Mouse (Mus musculus) heart, adult 2 months (tissue): ENCODE measurements at regions not wholly inside any gene's neighbourhood (a gene's known extent, or its start where the extent isn't known, plus 50 kb on each side); places are given as distances from the start of the nearest gene placed in this dataset.

Experiments
- DNase-seq, 2 experiments: peaks; one replicate each; pipeline ENCODE4 v3.0.0; 2021
- H3K27ac ChIP-seq: fragments of 200-600 bp; 2 replicates; pipeline ENCODE4 v1.8.1; 2022
- H3K27me3 ChIP-seq: fragments of 200-500 bp; 2 replicates; pipeline ENCODE4 v1.6.1; 2012; ENCODE audit warnings: mild to moderate bottlenecking, low read length, inconsistent platforms, mixed read lengths; ENCODE audit not compliant: control insufficient read depth, insufficient read depth
- H3K36me3 ChIP-seq: fragments of 200-500 bp; 2 replicates; pipeline ENCODE4 v1.6.1; 2012; ENCODE audit warnings: low read length, inconsistent platforms; ENCODE audit not compliant: control insufficient read depth, insufficient read depth
- H3K4me1 ChIP-seq: fragments of 200-500 bp; 2 replicates; pipeline ENCODE4 v1.6.1; 2011; ENCODE audit warnings: low read length; ENCODE audit not compliant: control insufficient read depth, insufficient read depth
- H3K4me3 ChIP-seq: fragments of 200-600 bp; 2 replicates; pipeline ENCODE4 v1.8.1; 2022
- H3K79me2 ChIP-seq: fragments of 200-500 bp; replicated peaks from 2 replicates; pipeline ENCODE4 v1.6.1; 2012; ENCODE audit warnings: mild to moderate bottlenecking, inconsistent platforms, low read length, moderate library complexity, mixed read lengths; ENCODE audit not compliant: control insufficient read depth, insufficient read depth
- H3K9ac ChIP-seq: fragments of 200-500 bp; 2 replicates; pipeline ENCODE4 v1.6.1; 2012; ENCODE audit warnings: low read depth, mild to moderate bottlenecking, control low read depth, inconsistent platforms, low read length, mixed read lengths
- CTCF ChIP-seq: fragments of 200-600 bp; IDR thresholded peaks from 2 replicates; pipeline ENCODE4 v1.8.1; 2022; ENCODE audit warnings: antibody characterized with exemption, mild to moderate bottlenecking, moderate library complexity
- EP300 ChIP-seq: fragments of 200-500 bp; IDR thresholded peaks from 2 replicates; pipeline ENCODE4 v1.6.1; 2011; ENCODE audit warnings: low read depth, low read length, control low read depth; ENCODE audit not compliant: insufficient read depth
- POLR2A ChIP-seq: fragments of 200-500 bp; IDR thresholded peaks from 2 replicates; pipeline ENCODE4 v1.6.1; 2011; ENCODE audit warnings: mild to moderate bottlenecking, low read depth, low read length, control low read depth; ENCODE audit not compliant: insufficient read depth
- WGBS: fragments of 180-500 bp; shearing (Covaris S2); methylation state at CpG from one replicate; pipeline ENCODE4 v1.1.7; 2018; 5-methylcytosine and 5-hydroxymethylcytosine counted together
- intact Hi-C: fragments of 180-260 bp; cut with DNase I; formaldehyde crosslinking; loops from one replicate; pipeline ENCODE4 v1.15.1; 2025

DNA sequence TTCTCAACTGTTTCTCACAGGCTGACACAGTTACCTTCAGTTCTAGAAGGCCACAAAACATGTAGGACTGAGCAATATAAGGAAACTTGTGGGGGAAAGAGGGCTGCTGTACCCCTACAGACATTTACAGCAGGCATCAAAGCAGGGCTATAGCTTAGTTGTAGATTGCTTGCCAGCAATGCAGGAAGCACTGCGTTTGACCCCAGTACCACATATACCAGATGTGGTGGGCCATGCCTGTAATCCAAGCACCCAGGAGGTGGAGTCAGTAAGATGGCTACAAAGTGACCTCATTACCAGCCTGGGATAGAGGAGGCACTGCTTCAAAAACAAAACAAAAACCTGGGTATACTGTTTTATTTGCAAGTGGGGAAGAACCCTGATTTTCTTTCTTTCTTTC lies 165.3 kb upstream of the Bcl6 start:
- intact Hi-C loops: no loop called here
- no peak overlapping the region for H3K4me3 ChIP-seq
- no peak overlapping the region for H3K27ac ChIP-seq
- TF ChIP-seq EP300: no peak
- TF ChIP-seq CTCF: no peak
- no peak for TF ChIP-seq POLR2A
- WGBS: 58% methylated on average over 1 of the region's 1 CpGs
- H3K36me3 ChIP-seq: no peaks in the 10 kb centered on the region
- no peaks in the 10 kb centered on the region for H3K27me3 ChIP-seq
- H3K79me2 ChIP-seq: no peaks in the 10 kb centered on the region
- peaks cover 4% of the 10 kb centered on the region for H3K4me1 ChIP-seq
- H3K9ac ChIP-seq: no peak overlapping the region
- DNase-seq: no peak

DNA sequence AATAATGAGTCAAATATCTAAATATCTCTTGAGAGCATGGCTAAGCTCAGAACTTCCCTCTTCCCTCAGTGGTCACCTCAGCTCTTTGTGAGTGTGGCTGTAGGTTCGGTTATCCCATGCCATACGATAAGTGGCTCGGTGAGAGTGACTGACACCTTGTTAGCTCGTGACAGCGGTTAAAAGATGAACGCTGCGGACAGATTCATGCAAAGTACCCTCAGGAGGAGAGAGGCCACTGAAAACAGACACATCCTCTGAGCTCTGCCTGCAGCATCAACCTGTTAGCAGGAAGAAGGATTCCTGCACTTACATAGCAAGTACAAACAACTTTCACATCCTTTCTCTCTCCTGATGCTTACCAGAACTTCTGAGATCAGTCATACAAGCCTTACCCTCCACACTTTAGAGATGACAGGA lies 163.2 kb upstream of the Bcl6 start:
- no peak for TF ChIP-seq CTCF
- Histone ChIP-seq H3K4me1 (peaks cover 3% of the 10 kb centered on the region), H3K36me3 (no peaks in the 10 kb centered on the region), H3K27me3 (no peaks in the 10 kb centered on the region), H3K9ac (no peak overlapping the region), H3K27ac (no peak overlapping the region), H3K4me3 (no peak overlapping the region), H3K79me2 (no peaks in the 10 kb centered on the region)
- intact Hi-C loops: no loop called here
- 54% methylated on average over 7 of the region's 7 CpGs for WGBS
- DNase-seq: no peak

DNA sequence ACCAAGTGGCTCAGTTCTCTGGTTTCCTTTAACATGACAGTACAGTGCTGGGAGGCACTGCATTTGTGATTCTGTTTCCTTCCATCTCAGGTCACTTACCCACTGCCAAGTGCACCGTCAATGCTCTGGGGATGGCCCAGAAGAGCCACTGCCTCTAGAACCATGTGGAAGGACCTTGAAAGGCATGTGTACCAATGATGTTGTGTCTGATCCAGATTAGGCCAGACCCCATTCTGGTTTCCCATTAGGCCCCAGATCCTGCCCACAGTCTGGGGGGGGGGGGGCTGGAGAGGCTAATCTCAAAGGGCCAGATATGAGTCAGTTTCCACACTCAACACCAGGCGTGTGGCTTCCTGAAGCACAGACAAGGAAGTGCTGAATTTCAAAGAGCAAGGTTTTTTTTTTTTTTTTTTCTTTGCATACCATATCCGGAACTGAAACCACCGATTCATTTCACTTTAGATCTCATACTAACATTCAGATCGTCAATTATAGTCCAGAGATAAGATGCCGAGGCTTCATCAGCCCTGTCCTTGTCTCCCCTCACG lies 162.6 kb upstream of the Bcl6 start:
- Histone ChIP-seq H3K36me3 (no peaks in the 10 kb centered on the region), H3K4me1 (peaks cover 3% of the 10 kb centered on the region), H3K9ac (no peak overlapping the region), H3K27ac (no peak overlapping the region), H3K4me3 (no peak overlapping the region), H3K27me3 (no peaks in the 10 kb centered on the region), H3K79me2 (no peaks in the 10 kb centered on the region)
- TF ChIP-seq EP300 (no peak), CTCF (no peak), POLR2A (no peak)
- intact Hi-C loops: no loop called here
- no peak for DNase-seq
- 32% methylated on average over 7 of the region's 7 CpGs for WGBS

DNA sequence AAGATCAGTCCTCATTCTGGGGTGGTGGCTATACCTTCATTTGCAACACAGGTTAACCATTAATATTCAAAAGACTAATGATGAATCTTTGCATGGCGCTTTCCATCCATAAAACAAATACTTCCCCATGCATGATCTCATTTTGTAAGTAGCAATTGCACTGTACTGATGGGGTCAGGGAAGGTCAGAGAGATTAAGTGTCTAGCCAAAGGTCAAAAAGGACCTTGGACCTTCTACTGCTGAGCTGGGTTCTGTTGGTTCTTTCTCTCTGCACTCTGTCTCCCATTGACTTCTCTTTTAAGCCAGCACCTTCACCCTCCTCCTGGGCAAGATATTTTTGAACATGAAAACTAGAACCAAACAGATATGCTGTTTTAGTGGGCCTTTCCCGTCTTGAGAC lies 161.9 kb upstream of the Bcl6 start:
- Histone ChIP-seq H3K27ac (no peak overlapping the region), H3K79me2 (no peaks in the 10 kb centered on the region), H3K4me3 (no peak overlapping the region), H3K27me3 (no peaks in the 10 kb centered on the region), H3K4me1 (peaks cover 3% of the 10 kb centered on the region), H3K9ac (no peak overlapping the region), H3K36me3 (no peaks in the 10 kb centered on the region)
- no peak for DNase-seq
- intact Hi-C loops: no loop called here
- WGBS: 83% methylated on average over 2 of the region's 2 CpGs
- TF ChIP-seq EP300 (no peak), POLR2A (no peak), CTCF (no peak)

DNA sequence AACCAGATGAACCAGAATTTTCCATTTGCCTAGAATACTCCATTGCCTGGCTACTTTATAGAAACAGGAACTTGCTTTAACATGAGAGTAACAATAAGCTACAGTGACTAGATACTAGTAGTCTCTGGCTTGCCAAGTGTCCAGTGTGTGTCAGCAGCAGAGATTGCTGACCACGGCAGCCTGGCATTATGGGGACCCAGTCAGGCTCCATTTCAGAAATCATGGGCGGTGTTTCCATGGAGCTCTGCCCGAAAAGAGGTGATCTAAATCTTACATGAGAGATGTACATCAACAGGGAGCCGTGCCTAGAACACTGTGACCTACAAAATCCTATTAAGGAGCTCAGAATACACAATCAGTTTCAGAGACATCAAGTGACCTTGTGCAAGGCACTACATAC lies 160.8 kb upstream of the Bcl6 start:
- no peak for DNase-seq
- WGBS: 71% methylated on average over 4 of the region's 4 CpGs
- no peaks in the 10 kb centered on the region for H3K36me3 ChIP-seq
- no peak overlapping the region for H3K9ac ChIP-seq
- intact Hi-C loops: no loop called here
- no peaks in the 10 kb centered on the region for H3K79me2 ChIP-seq
- TF ChIP-seq CTCF (no peak), POLR2A (no peak), EP300 (no peak)
- H3K4me1 ChIP-seq: peaks cover 3% of the 10 kb centered on the region
- H3K4me3 ChIP-seq: no peak overlapping the region
- no peak overlapping the region for H3K27ac ChIP-seq
- H3K27me3 ChIP-seq: no peaks in the 10 kb centered on the region

DNA sequence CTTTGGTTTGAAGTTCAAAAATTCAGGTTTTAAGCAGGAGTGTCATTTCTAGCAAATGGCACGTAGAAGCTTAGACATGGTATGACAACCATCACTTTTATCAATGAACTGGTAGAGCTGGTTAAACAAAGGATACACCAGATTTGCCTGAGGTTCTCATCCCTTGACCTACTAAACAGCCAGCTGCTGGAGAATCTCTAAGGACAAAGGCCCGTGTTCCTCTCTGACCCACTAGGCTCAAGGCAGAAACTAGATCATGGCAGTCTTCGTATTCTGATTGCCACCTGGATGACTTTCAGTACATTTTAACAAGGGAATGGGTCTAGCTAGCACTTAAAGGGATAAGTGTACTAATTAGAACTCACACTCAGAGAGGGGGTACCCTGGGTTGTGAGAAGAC lies 155.2 kb upstream of the Bcl6 start:
- TF ChIP-seq EP300: no peak
- H3K79me2 ChIP-seq: no peaks in the 10 kb centered on the region
- H3K4me1 ChIP-seq: no peaks in the 10 kb centered on the region
- no peak overlapping the region for H3K9ac ChIP-seq
- intact Hi-C loops: no loop called here
- H3K36me3 ChIP-seq: no peaks in the 10 kb centered on the region
- H3K4me3 ChIP-seq: no peak overlapping the region
- no peaks in the 10 kb centered on the region for H3K27me3 ChIP-seq
- DNase-seq: no peak
- H3K27ac ChIP-seq: no peak overlapping the region
- WGBS: 88% methylated on average over 3 of the region's 3 CpGs
